Mouse (Mus musculus): ENCODE data around the gene Ydjc.

- no peak for TF ChIP-seq CTCF (IDR thresholded peaks at IDR 0.05; ENCODE audit: borderline replicate concordance, insufficient read depth, low read depth, low read length)
- TF ChIP-seq POLR2A (IDR thresholded peaks at IDR 0.05; ENCODE audit: borderline replicate concordance, insufficient read depth, low read length): no peak
Observed at GRCm38 (mm10) chr16:17209404-17209960, 65.1 kb downstream of the Ydjc start.

Measured in cerebellum, adult 2 months (tissue).